Mouse (Mus musculus): ENCODE measurements at regions not wholly inside any gene's neighbourhood (a gene's known extent, or its start where the extent isn't known, plus 50 kb on each side); places are given as distances from the start of the nearest gene placed in this dataset.

DNA sequence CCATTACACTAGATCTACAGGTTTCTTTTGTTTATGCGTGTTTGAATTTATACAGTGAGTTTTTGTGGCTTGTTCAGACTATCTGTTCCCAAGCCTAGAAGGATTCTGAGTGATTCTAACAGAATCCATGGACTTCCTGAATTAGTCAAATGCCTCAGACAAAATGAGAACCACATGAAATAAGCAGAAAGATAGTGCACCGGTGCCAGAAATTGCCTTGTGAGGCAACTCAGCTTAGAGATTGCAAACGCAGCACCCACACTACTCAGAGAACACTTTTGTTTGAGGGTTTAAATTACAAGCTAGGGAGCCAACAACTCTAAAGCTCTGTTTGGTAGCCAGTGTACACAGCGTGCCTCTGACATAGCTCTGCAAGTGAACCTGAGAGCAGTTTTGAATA lies 543.9 kb downstream of the Plcl1 start:
- no peak for ATAC-seq
- H3K27me3 ChIP-seq (replicated peaks; ENCODE audit: control insufficient read depth, insufficient read depth, low read length), result no peaks in the 10 kb centered on the region
- H3K4me3 ChIP-seq (ENCODE audit: low read length), result no peak overlapping the region
- H3K4me2 ChIP-seq (ENCODE audit: low read depth, low read length), result no peak overlapping the region
- 89% methylated on average over 4 of the region's 4 CpGs for WGBS
- no peak overlapping the region for H3K9ac ChIP-seq (ENCODE audit: low read depth, low read length)
- no peaks in the 10 kb centered on the region for H3K4me1 ChIP-seq (ENCODE audit: control insufficient read depth, insufficient read depth, low read length)
- no peaks in the 10 kb centered on the region for H3K9me3 ChIP-seq (ENCODE audit: control insufficient read depth, low read length)
- H3K27ac ChIP-seq (ENCODE audit: low read length), result no peak overlapping the region
- no peaks in the 10 kb centered on the region for H3K36me3 ChIP-seq (ENCODE audit: control insufficient read depth, insufficient read depth, low read length)

GRCm38 (mm10) chr1:55957804-55958445 lies 552.2 kb downstream of the Plcl1 start:
- no peaks in the 10 kb centered on the region for H3K4me1 ChIP-seq (ENCODE audit: control insufficient read depth, insufficient read depth, low read length)
- no peak overlapping the region for H3K4me2 ChIP-seq (ENCODE audit: low read depth, low read length)
- H3K9ac ChIP-seq (ENCODE audit: low read depth, low read length), result no peak overlapping the region
- H3K9me3 ChIP-seq (ENCODE audit: control insufficient read depth, low read length), result no peaks in the 10 kb centered on the region
- H3K36me3 ChIP-seq (ENCODE audit: control insufficient read depth, insufficient read depth, low read length), result no peaks in the 10 kb centered on the region
- H3K27me3 ChIP-seq (replicated peaks; ENCODE audit: control insufficient read depth, insufficient read depth, low read length), result no peaks in the 10 kb centered on the region
- ATAC-seq, result no peak
- no peak overlapping the region for H3K4me3 ChIP-seq (ENCODE audit: low read length)
- H3K27ac ChIP-seq (ENCODE audit: low read length), result no peak overlapping the region
- WGBS, result 84% methylated on average over 11 of the region's 11 CpGs

DNA sequence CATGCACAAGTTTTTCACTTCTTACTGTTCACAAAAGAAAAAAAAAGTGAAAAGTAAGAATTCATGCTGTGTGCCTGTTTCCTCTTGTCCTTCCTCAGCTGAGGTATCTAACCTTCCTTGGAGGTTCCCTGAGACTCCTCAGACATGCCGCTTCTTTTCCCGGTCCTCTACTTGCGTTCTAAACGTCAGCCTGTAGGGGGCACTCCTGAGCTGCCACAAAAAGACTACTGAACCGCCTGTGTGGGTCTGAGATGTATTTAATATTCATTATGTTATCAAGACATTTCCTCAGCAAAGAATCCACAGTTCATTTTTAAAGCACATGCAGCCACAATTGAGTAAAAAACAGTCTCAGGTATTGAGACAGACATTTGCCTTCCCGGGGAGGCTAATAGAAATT lies 554.6 kb downstream of the Plcl1 start:
- H3K27ac ChIP-seq (ENCODE audit: low read length), result no peak overlapping the region
- WGBS, result 15% methylated on average over 6 of the region's 6 CpGs
- no peaks in the 10 kb centered on the region for H3K36me3 ChIP-seq (ENCODE audit: control insufficient read depth, insufficient read depth, low read length)
- no peak overlapping the region for H3K9ac ChIP-seq (ENCODE audit: low read depth, low read length)
- no peaks in the 10 kb centered on the region for H3K27me3 ChIP-seq (replicated peaks; ENCODE audit: control insufficient read depth, insufficient read depth, low read length)
- no peak overlapping the region for H3K4me3 ChIP-seq (ENCODE audit: low read length)
- ATAC-seq, result no peak
- H3K4me2 ChIP-seq (ENCODE audit: low read depth, low read length), result no peak overlapping the region
- no peaks in the 10 kb centered on the region for H3K9me3 ChIP-seq (ENCODE audit: control insufficient read depth, low read length)
- H3K4me1 ChIP-seq (ENCODE audit: control insufficient read depth, insufficient read depth, low read length), result no peaks in the 10 kb centered on the region

- 53% methylated on average over 5 of the region's 5 CpGs for WGBS
- H3K4me1 ChIP-seq (ENCODE audit: control insufficient read depth, insufficient read depth, low read length), result no peaks in the 10 kb centered on the region
- H3K9ac ChIP-seq (ENCODE audit: low read depth, low read length), result no peak overlapping the region
- H3K27ac ChIP-seq (ENCODE audit: low read length), result no peak overlapping the region
- H3K36me3 ChIP-seq (ENCODE audit: control insufficient read depth, insufficient read depth, low read length), result no peaks in the 10 kb centered on the region
- H3K4me3 ChIP-seq (ENCODE audit: low read length), result no peak overlapping the region
- no peaks in the 10 kb centered on the region for H3K9me3 ChIP-seq (ENCODE audit: control insufficient read depth, low read length)
- peak; percentile 74 for ATAC-seq
- H3K27me3 ChIP-seq (replicated peaks; ENCODE audit: control insufficient read depth, insufficient read depth, low read length), result no peaks in the 10 kb centered on the region
- no peak overlapping the region for H3K4me2 ChIP-seq (ENCODE audit: low read depth, low read length)
Measured at GRCm38 (mm10) chr1:55963867-55964266, 558.1 kb downstream of the Plcl1 start.

- no peak overlapping the region for H3K27ac ChIP-seq (ENCODE audit: low read length)
- ATAC-seq, result no peak
- no peaks in the 10 kb centered on the region for H3K27me3 ChIP-seq (replicated peaks; ENCODE audit: control insufficient read depth, insufficient read depth, low read length)
- no peaks in the 10 kb centered on the region for H3K36me3 ChIP-seq (ENCODE audit: control insufficient read depth, insufficient read depth, low read length)
- no peaks in the 10 kb centered on the region for H3K4me1 ChIP-seq (ENCODE audit: control insufficient read depth, insufficient read depth, low read length)
- H3K9me3 ChIP-seq (ENCODE audit: control insufficient read depth, low read length), result no peaks in the 10 kb centered on the region
- no peak overlapping the region for H3K4me3 ChIP-seq (ENCODE audit: low read length)
- WGBS, result 88% methylated on average over 2 of the region's 2 CpGs
- H3K4me2 ChIP-seq (ENCODE audit: low read depth, low read length), result no peak overlapping the region
- H3K9ac ChIP-seq (ENCODE audit: low read depth, low read length), result no peak overlapping the region
Measured at GRCm38 (mm10) chr1:55966273-55966672, 560.6 kb downstream of the Plcl1 start.

DNA sequence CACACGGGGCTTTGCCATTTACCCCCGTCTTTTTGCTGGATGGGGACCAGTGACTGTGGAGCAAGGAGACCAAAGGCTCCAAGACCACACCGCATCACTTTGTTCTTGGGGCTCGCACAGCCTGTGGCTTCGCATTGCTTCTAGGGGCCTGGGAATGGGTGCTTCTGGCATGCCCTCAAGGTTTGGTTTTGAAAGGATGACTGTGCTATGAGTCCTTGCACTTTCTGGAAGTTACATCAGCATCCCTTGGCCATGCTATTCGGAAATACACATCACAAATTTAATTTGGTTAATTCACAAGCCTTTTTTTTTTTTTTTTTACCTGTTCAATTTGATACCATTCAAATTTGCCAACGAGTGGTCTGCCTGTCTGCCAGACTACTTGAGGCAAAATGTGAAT lies 562.1 kb downstream of the Plcl1 start:
- H3K9ac ChIP-seq (ENCODE audit: low read depth, low read length), result no peak overlapping the region
- H3K4me2 ChIP-seq (ENCODE audit: low read depth, low read length), result no peak overlapping the region
- H3K4me1 ChIP-seq (ENCODE audit: control insufficient read depth, insufficient read depth, low read length), result no peaks in the 10 kb centered on the region
- no peaks in the 10 kb centered on the region for H3K27me3 ChIP-seq (replicated peaks; ENCODE audit: control insufficient read depth, insufficient read depth, low read length)
- no peaks in the 10 kb centered on the region for H3K9me3 ChIP-seq (ENCODE audit: control insufficient read depth, low read length)
- H3K36me3 ChIP-seq (ENCODE audit: control insufficient read depth, insufficient read depth, low read length), result no peaks in the 10 kb centered on the region
- no peak overlapping the region for H3K4me3 ChIP-seq (ENCODE audit: low read length)
- H3K27ac ChIP-seq (ENCODE audit: low read length), result no peak overlapping the region
- 91% methylated on average over 7 of the region's 7 CpGs for WGBS
- ATAC-seq, result no peak

DNA sequence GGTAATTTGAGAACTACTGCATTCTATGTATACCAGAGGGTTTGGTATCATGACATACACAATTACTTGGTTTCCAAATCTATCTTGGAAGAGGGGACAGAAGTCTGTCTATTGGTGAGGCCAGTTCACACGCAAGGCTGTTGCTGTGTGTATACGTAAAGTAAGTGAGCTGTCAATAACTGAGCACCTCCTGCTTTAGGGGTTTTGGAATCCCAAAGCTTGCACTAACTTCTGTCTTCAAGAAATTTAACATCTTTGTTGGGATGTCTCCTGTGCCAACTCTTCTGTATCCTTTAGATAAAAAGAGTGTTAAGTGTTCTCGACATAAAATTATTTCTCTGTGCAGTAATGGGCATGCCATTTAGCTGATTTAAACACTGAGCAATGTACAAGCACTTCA lies 572.1 kb downstream of the Plcl1 start:
- Histone ChIP-seq H3K4me2 (ENCODE audit: low read depth, low read length) (no peak overlapping the region), H3K27ac (ENCODE audit: low read length) (no peak overlapping the region), H3K27me3 (replicated peaks; ENCODE audit: control insufficient read depth, insufficient read depth, low read length) (no peaks in the 10 kb centered on the region), H3K9ac (ENCODE audit: low read depth, low read length) (no peak overlapping the region), H3K36me3 (ENCODE audit: control insufficient read depth, insufficient read depth, low read length) (no peaks in the 10 kb centered on the region), H3K4me1 (ENCODE audit: control insufficient read depth, insufficient read depth, low read length) (no peaks in the 10 kb centered on the region), H3K4me3 (ENCODE audit: low read length) (no peak overlapping the region), H3K9me3 (ENCODE audit: control insufficient read depth, low read length) (no peaks in the 10 kb centered on the region)
- 79% methylated on average over 3 of the region's 3 CpGs for WGBS
- ATAC-seq, result no peak

DNA sequence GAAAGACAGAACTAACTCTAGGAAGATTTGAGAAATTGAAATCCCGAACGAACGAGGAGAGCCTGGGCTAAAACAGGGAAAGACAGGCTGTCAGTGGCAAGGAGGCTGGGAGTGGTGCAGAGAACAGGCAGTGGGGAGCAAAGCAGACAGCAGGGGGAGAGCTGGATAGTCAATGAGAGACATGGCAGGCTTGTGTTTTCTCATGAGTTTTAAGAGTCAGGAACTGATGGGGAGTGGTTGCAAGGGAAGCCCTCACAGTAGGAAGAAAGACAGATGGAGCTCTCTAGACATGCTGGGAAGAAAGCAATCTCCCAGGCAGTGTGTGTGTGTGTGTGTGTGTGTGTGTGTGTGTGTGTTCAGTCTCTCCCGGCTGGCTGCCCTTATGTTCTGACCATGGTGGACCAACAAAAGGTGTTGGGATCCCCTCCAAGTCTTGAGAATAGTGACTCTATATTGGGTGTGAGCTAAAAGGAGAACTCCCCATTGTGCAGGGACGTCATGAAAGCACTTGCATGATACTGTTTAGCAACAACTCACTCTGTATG lies 577.9 kb downstream of the Plcl1 start:
- Histone ChIP-seq H3K4me3 (ENCODE audit: low read length) (no peak overlapping the region), H3K27me3 (replicated peaks; ENCODE audit: control insufficient read depth, insufficient read depth, low read length) (no peaks in the 10 kb centered on the region), H3K36me3 (ENCODE audit: control insufficient read depth, insufficient read depth, low read length) (no peaks in the 10 kb centered on the region), H3K27ac (ENCODE audit: low read length) (no peak overlapping the region), H3K9ac (ENCODE audit: low read depth, low read length) (no peak overlapping the region), H3K4me2 (ENCODE audit: low read depth, low read length) (no peak overlapping the region), H3K9me3 (ENCODE audit: control insufficient read depth, low read length) (no peaks in the 10 kb centered on the region), H3K4me1 (ENCODE audit: control insufficient read depth, insufficient read depth, low read length) (no peaks in the 10 kb centered on the region)
- ATAC-seq, result no peak
- WGBS, result 65% methylated on average over 5 of the region's 5 CpGs

DNA sequence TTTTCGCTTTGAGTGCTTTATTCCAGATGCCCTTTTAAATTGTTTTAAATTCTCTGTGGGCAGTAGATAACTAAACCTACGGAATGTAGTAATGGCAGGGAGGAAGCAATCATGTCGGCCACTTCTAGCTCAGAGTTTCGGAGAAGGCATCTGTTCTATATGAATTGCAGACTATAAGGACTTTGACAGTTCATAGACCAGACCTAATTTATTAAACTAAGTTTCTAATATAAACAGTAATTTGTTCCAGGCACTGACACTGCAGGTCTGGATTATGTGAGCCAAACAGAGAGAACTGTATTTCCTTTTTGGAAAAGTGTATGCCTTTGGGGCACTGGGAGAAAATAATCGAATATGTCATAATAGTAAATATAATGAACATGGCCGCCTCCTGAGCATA lies 591.4 kb downstream of the Plcl1 start:
- Histone ChIP-seq H3K4me1 (ENCODE audit: control insufficient read depth, insufficient read depth, low read length) (no peaks in the 10 kb centered on the region), H3K27me3 (replicated peaks; ENCODE audit: control insufficient read depth, insufficient read depth, low read length) (no peaks in the 10 kb centered on the region), H3K4me3 (ENCODE audit: low read length) (no peak overlapping the region), H3K27ac (ENCODE audit: low read length) (no peak overlapping the region), H3K4me2 (ENCODE audit: low read depth, low read length) (no peak overlapping the region), H3K36me3 (ENCODE audit: control insufficient read depth, insufficient read depth, low read length) (no peaks in the 10 kb centered on the region), H3K9me3 (ENCODE audit: control insufficient read depth, low read length) (no peaks in the 10 kb centered on the region), H3K9ac (ENCODE audit: low read depth, low read length) (no peak overlapping the region)
- WGBS, result 49% methylated on average over 6 of the region's 6 CpGs
- no peak for ATAC-seq
